Mouse (Mus musculus): ENCODE measurements around the gene Tcl1b5.

Gene Tcl1b5

DNA sequence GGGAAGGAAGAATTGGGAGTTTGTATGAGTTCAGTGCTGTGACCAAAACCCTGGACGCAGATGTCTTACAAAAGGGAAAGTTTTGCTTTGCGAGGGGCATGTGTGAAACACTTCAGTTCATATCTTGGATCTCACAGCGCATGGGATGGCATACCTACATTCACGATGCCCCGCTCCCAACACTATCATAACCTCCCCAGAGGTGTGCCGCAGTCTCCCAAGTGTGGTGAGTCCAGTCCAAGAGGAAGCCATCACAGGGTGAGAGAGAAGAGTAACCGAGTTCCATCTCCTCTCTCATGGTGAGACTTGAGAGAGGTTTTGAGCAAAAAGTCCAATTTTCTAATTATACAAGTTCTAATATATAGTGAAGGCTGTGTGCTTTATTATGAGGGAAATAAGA lies 33.1 kb downstream of the Tcl1b5 start:
- in situ Hi-C loops (cut with MboI): no loop called here

DNA sequence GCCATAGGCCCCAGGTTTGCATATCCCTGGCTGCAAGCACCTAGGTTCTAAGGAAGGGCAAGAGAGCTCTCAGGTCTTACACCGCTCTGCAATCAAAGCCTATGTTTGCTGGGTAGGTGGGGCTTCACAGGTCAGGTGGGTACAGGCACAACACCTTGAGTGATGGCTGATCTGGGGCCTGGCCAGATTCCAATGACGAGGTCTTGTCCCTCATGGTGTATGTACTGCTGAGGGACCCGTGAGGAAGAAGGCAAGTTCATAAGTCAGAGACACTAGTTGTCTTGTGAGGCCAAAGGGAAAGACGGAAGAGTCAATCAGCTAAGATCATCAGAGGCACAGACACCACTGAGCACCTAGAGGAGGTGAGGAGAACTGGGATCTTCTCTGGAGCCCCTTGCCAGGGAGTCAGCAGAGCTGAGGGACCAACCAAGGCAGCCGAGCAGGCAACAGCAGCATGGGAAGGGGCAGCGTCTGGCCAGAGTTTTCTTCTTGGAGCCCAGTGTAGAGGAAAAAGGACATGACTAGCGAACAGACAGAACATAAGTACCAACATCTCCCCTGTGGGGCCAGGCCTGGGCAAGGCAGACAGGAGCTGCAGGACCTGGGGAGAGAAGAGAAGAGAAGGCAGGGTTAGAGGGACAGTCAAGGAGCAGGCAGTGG lies 41.1 kb downstream of the Tcl1b5 start:
- in situ Hi-C loops (cut with MboI): no loop called here

DNA sequence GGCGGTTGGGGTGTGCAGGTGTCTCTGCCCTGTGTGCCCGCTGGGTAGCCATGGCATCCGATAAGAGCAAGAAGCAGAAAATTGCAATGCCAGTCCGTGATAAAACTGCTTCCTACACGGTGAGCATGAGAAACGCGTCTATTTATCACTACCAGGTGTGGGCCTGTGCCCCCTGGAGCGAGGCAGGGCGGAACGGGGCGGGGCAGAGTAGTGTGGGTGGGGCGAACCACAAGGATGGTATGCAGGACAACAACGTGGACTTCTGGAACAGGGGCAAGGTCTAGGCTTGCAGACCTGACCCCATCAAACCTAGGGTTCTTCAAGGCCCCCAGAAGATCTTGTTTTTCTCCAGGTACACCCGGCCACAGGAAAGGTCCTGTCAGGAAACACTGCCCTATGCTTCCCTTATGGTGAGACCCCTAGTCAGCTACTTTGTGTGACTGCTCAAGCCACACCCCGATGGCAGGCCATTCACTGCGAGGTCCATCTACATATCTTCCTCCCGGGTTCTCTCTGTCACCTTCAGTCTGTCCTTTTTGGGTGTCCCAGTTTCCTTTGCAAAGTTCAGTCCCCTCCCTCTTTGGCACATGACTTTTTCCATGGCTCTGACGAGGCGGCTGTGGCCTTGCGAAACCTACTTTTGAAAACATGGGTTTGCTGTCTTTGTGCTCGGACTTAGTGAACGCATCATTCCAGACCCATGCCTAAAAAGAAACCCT lies 46.6 kb downstream of the Tcl1b5 start, which contains the start of gene Tcl1:
Gene Tcl1 (minus strand): TSS at position 193 of the 719 bp plus-strand sequence.
- in situ Hi-C loops (cut with MboI): no loop called here

DNA sequence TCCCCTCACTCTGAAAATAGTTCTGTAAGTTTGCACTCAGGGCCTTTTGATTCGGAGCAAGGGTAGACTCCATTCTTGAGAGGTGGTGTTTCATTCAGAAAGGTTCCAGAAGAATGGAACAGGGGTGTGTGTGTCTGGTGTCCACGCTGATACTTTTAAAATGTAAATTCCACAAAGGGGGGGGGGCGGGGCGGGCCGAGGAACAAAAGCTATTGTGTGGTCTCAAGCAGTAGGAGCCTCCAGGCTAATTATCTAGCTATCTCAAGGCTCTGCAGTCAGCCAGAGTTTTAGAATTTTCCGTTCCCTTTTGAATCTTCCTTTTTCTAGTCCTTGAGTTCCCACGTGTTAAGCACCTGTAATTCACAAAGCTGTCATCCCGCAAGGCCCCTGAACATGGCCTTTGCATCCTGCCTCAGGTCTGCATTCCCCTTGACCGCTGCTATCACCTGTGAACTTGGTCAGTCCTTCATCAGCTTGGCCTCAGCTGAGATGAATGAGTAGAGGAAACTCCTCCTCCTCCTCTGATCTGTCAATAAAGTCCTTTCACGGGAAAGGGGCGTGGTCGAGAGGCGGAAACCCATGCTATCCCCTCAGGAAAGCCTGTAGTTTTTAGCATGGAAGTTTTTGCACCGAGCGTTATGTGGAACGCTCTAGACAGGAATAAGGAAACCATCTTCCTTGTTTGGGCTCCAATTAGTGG lies 48.6 kb downstream of the Tcl1b5 start:
- in situ Hi-C loops (cut with MboI): no loop called here

All from mature B cell (primary cell).